Comparison of ENCODE assay signal across 22 mouse cellular contexts in genomic region chr1:159888611-159889010, GRCm38 (mm10).
DNase-seq lines count a peak whose midpoint lies in the region; TF ChIP-seq lines count a peak whose summit lies in the region.
"Had no signal": no experiment of that assay in that cellular context is flagged by ENCODE, and none has a peak within 500 bp of the region (broad histone marks: within the 10 kb centered on the region; RNA-seq: fewer than 3 reads in every experiment).

No protein-coding gene starts in this region.

- TF ChIP-seq POLR2A in cerebellum, adult 2 months (IDR thresholded peaks at IDR 0.05; ENCODE audit: borderline replicate concordance, insufficient read depth, low read length): no peak
- TF ChIP-seq POLR2A in myocyte (IDR thresholded peaks at IDR 0.05; ENCODE audit: insufficient read length, low read depth): no peak

- no peaks in the 10 kb centered on the region for H3K79me2 ChIP-seq in myocyte (ENCODE audit: control insufficient read depth, insufficient read depth)

- 83% methylated on average over 5 of the region's 5 CpGs for WGBS in cerebellum, adult 2 months

- H3K36me3 ChIP-seq in myocyte (ENCODE audit: control insufficient read depth, insufficient read depth): no peaks in the 10 kb centered on the region
- H3K36me3 ChIP-seq: embryonic facial prominence, embryonic 15.5 days; forebrain, embryonic 10.5 days; heart, embryonic 13.5 days had no signal

- DNase-seq in cerebellum, adult 2 months: peak; percentile 20 to 71
- no peak for DNase-seq in cerebellum, postnatal 4 days (ENCODE audit: low spot score in 2 of 2)
- no peak for DNase-seq in layer of hippocampus, adult 2 months (ENCODE audit: low spot score in 2 of 2)
- DNase-seq in layer of hippocampus, postnatal 14 days (ENCODE audit: low spot score in 2 of 2): no peak
- peak; percentile 83 for DNase-seq in NIH3T3 (ENCODE audit: low read depth)
- no peak for DNase-seq in urinary bladder, postnatal 36 days (ENCODE audit: low spot score in 2 of 2)
- DNase-seq in thymus, postnatal 4 days: no peak
- DNase-seq: cerebellum, adult 8-10 months; forebrain, postnatal 0 days; gastrocnemius, adult 2 months; kidney, adult 11 months; lung, adult 2 months; retina, postnatal 1 day; thymus, postnatal 14 days had no signal

- H3K27ac ChIP-seq in cerebellum, adult 2 months (ENCODE audit: insufficient read depth, low read length): no peak overlapping the region
- H3K27ac ChIP-seq in layer of hippocampus, adult 2 months: peak overlapping the region; percentile 57; the same call in 1 of the 2 replicates
- H3K27ac ChIP-seq: embryonic facial prominence, embryonic 15.5 days; forebrain, embryonic 10.5 days; gastrocnemius, adult 2 months; heart, embryonic 13.5 days; hindbrain, embryonic 14.5 days; kidney, postnatal 0 days had no signal

- peak overlapping the region; percentile 94 for H3K4me2 ChIP-seq in myocyte (ENCODE audit: low read depth)
- H3K4me2 ChIP-seq: embryonic facial prominence, embryonic 15.5 days; heart, embryonic 13.5 days; hindbrain, embryonic 14.5 days; liver, embryonic 11.5 days had no signal

- no peak overlapping the region for H3K4me3 ChIP-seq in cerebellum, adult 2 months (replicated peaks; ENCODE audit: insufficient read depth, low read depth, low read length)
- H3K4me3 ChIP-seq in layer of hippocampus, adult 2 months: no peak overlapping the region
- no peak overlapping the region for H3K4me3 ChIP-seq in myocyte
- H3K4me3 ChIP-seq: embryonic facial prominence, embryonic 15.5 days; forebrain, embryonic 10.5 days; gastrocnemius, adult 2 months; heart, embryonic 13.5 days had no signal

- H3K27me3 ChIP-seq in cerebellum, adult 2 months (ENCODE audit: control insufficient read depth, insufficient read depth, low read length): no peaks in the 10 kb centered on the region
- no peaks in the 10 kb centered on the region for H3K27me3 ChIP-seq in myocyte (ENCODE audit: control insufficient read depth, insufficient read depth, insufficient read length)
- H3K27me3 ChIP-seq: embryonic facial prominence, embryonic 15.5 days; heart, embryonic 13.5 days; Patski had no signal

- peaks cover 4% of the 10 kb centered on the region; the same call in 1 of the 2 replicates for H3K4me1 ChIP-seq in cerebellum, adult 2 months (ENCODE audit: control insufficient read depth, insufficient read depth, low read length)
- H3K4me1 ChIP-seq: embryonic facial prominence, embryonic 15.5 days; heart, embryonic 13.5 days had no signal

- no peak for TF ChIP-seq CTCF in cerebellum, adult 2 months (IDR thresholded peaks at IDR 0.05; ENCODE audit: borderline replicate concordance, insufficient read depth, low read depth, low read length)
- no peak for TF ChIP-seq CTCF in layer of hippocampus, adult 2 months (conservative IDR thresholded peaks at IDR 0.05)

- no peak overlapping the region for H3ac ChIP-seq in myocyte (ENCODE audit: control insufficient read depth, insufficient read length)

TF ChIP-seq in myocyte, 11 proteins besides CTCF, POLR2A, EP300 and RAD21:
- TF ChIP-seq SRF (IDR thresholded peaks at IDR 0.05; ENCODE audit: control insufficient read depth, insufficient read length, low read depth) (no peak), POLR2AphosphoS2 (IDR thresholded peaks at IDR 0.05; ENCODE audit: insufficient read length, low read depth) (no peak), CEBPB (IDR thresholded peaks at IDR 0.05; ENCODE audit: insufficient read depth, poor library complexity, severe bottlenecking) (no peak), USF1 (IDR thresholded peaks at IDR 0.05; ENCODE audit: low read depth) (no peak)
TF ChIP-seq in myocyte: peak in this region for 0.

Comparison
In these comparisons a context has a peak if more than half of its experiments do, and no peak if none do; other contexts are left out.
1. DNase-seq: peak in cerebellum, adult 2 months (2 of 2) and NIH3T3 (single experiment); none in cerebellum, postnatal 4 days (0 of 2), layer of hippocampus, adult 2 months (0 of 2), layer of hippocampus, postnatal 14 days (0 of 2), urinary bladder, postnatal 36 days (0 of 2) and thymus, postnatal 4 days (single experiment).